Mouse (Mus musculus): ENCODE results near the gene Ctc1. TPM values are rescaled to one million over a fixed set of nuclear protein-coding genes. Genes with fewer than 3 reads are reported as not detected.
"Not testable (repeated sequence)": the region's sequence is repeated elsewhere in the genome, so short reads cannot be mapped to it uniquely, and the experiment has no call there.

Gene Ctc1
- polyA plus RNA-seq, 1 experiment from 2014 or later, result 63.2 TPM

DNA sequence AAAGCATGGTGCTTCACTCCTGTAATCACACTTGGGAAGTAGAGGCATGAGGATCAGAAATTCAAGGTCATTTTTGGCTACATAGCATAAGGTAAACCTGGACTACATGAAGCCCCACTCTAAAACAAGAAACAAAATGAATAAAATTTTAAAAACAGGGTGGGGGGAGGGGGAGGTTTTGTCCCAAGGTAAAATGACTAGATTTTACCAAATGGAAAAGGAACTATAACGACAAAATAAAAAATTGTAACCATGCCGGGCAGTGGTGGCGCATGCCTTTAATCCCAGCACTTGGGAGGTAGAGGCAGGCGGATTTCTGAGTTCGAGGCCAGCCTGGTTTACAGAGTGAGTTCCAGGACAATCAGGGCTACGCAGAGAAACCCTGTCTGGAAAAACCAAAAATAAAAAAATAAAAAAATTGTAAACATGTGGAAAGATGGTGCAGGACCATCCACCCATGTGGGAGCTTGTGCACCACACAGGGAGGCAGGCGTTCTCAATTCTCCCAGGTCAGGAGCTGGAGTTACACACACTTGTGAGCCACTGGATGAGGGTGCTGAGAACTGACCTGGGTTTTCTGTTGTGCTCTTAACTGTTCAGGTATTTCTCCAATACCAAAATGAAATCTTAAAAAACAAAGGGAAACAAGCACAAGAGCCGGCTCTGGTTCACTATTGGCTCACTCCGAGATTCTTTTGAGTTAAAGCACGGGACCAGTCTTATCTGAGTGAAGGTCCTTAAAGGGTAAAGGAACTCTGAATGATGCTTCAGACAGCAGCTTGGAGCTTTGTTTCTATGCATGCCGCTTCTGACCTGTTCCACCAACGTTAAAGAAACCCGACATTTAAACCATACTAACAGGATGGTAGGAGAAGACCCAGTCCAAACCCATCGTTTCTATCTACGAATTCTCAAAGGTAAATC lies 5.0 kb upstream of the Ctc1 start:
- H3K27ac ChIP-seq (replicated peaks; ENCODE audit: low read depth, low read length), result no peak overlapping the region
- DNase-seq (ENCODE audit: low spot score) (no peak), ATAC-seq (replicated peaks; ENCODE audit: insufficient number of reproducible peaks, low FRiP score, low TSS enrichment, low read depth) (no peak)
- H3K36me3 ChIP-seq (replicated peaks; ENCODE audit: control insufficient read depth, insufficient read depth, low read depth, low read length), result no peaks in the 10 kb centered on the region
- 90% methylated on average over 15 of the region's 15 CpGs for whole genome bisulfite sequencing
- H3K4me2 ChIP-seq (ENCODE audit: low read depth, low read length), result no peak overlapping the region
- H3K9me3 ChIP-seq (replicated peaks; ENCODE audit: control insufficient read depth, low read length), result no peaks in the 10 kb centered on the region
- no peaks in the 10 kb centered on the region; the same call in 1 of the 2 replicates for H3K4me1 ChIP-seq (ENCODE audit: control insufficient read depth, insufficient read depth, low read length)
- H3K27me3 ChIP-seq (ENCODE audit: control insufficient read depth, insufficient read depth, low read length), result no peaks in the 10 kb centered on the region
- H3K9ac ChIP-seq (replicated peaks; ENCODE audit: low read length), result no peak overlapping the region
- no peak overlapping the region for H3K4me3 ChIP-seq (ENCODE audit: low read depth, low read length)

DNA sequence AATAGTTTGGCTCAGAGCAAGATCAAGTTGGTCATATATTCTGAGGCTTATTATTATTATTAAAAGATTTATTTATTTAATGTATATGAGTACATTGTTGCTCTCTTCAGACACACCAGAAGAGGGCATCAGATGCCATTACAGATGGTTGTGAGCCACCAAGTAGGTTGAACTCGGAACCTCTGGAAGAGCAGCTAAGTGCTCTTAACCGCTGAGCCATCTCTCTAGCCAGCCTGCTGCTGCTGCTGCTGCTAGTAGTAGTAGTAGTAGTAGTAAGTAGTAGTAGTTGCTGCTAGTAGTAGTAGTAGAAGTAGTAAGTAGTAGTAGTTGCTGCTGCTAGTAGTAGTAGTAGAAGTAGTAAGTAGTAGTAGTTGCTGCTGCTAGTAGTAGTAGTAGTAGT lies 4.3 kb upstream of the Ctc1 start:
- not testable (repeated sequence) for H3K27me3 ChIP-seq (ENCODE audit: control insufficient read depth, insufficient read depth, low read length); H3K27ac ChIP-seq (replicated peaks; ENCODE audit: low read depth, low read length); H3K9me3 ChIP-seq (replicated peaks; ENCODE audit: control insufficient read depth, low read length); H3K36me3 ChIP-seq (replicated peaks; ENCODE audit: control insufficient read depth, insufficient read depth, low read depth, low read length); DNase-seq (ENCODE audit: low spot score); H3K9ac ChIP-seq (replicated peaks; ENCODE audit: low read length); H3K4me1 ChIP-seq (ENCODE audit: control insufficient read depth, insufficient read depth, low read length); ATAC-seq (replicated peaks; ENCODE audit: insufficient number of reproducible peaks, low FRiP score, low TSS enrichment, low read depth)
- WGBS, result 80% methylated on average over 2 of the region's 2 CpGs
- peak overlapping the region; percentile 75 for H3K4me2 ChIP-seq (ENCODE audit: low read depth, low read length)
- H3K4me3 ChIP-seq (ENCODE audit: low read depth, low read length), result peak overlapping the region; percentile 44; the same call in 1 of the 2 replicates

DNA sequence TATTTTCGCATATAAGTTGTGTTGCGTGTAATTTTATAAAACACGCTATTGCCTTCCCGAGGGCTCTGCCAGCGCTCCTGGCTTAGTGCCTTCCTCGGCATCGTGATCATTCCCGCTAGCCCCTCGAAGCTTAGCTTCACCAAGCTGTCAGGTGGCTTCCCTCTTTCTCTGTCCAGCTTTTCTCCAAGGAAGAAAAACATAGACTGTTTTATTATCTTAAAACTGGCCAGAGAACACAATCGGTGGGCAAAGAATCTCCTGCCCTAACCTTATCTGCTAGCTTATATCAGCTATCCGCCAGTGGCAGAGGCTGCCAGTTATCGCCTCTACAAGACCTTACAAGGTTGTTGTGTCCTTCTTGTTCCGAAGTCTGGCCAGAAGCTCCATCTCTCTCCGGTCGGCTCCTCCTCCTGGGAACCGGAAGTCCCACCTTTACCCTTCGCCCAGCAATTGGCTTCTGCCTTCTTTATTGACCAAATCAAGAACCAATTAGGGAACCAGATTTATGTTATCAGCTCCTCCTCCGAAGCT lies 3.6 kb upstream of the Ctc1 start:
- WGBS, result 2% methylated on average over 18 of the region's 18 CpGs
- peak overlapping the region; percentile 67 for H3K9ac ChIP-seq (replicated peaks; ENCODE audit: low read length)
- no peaks in the 10 kb centered on the region; the same call in 1 of the 2 replicates for H3K4me1 ChIP-seq (ENCODE audit: control insufficient read depth, insufficient read depth, low read length)

DNA sequence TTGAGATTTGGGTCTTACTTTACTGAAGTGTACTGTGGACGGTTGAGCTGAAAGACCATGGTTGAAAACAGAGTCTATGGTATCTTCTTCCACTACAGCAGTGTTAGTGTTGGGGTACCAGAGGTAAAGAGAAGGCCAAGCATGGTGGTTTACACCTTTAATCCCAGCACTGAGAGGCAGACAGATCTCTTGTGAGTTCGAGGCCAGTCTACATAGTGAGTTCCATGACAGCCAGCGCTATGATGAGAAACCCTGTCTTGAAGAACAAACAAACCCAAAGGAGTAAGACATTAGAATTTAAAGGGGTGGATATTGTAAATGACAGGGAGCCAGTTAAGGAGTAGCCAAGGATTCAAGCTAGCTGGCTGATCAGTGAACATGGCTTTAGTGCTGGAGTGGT lies 1.0 kb downstream of the Ctc1 start:
- Histone ChIP-seq H3K9me3 (replicated peaks; ENCODE audit: control insufficient read depth, low read length) (no peaks in the 10 kb centered on the region), H3K4me1 (ENCODE audit: control insufficient read depth, insufficient read depth, low read length) (no peaks in the 10 kb centered on the region), H3K9ac (replicated peaks; ENCODE audit: low read length) (peak overlapping the region; percentile 83), H3K27ac (replicated peaks; ENCODE audit: low read depth, low read length) (peak overlapping the region; percentile 83; the same call in 1 of the 2 replicates), H3K4me2 (ENCODE audit: low read depth, low read length) (peak overlapping the region; percentile 74), H3K27me3 (ENCODE audit: control insufficient read depth, insufficient read depth, low read length) (no peaks in the 10 kb centered on the region), H3K4me3 (ENCODE audit: low read depth, low read length) (peak overlapping the region; percentile 60), H3K36me3 (replicated peaks; ENCODE audit: control insufficient read depth, insufficient read depth, low read depth, low read length) (peaks cover under 1% of the 10 kb centered on the region; the same call in 1 of the 2 replicates)
- 57% methylated on average over 3 of the region's 3 CpGs for WGBS
- DNase-seq (ENCODE audit: low spot score), result no peak
- no peak for ATAC-seq (replicated peaks; ENCODE audit: insufficient number of reproducible peaks, low FRiP score, low TSS enrichment, low read depth)

More for the DNA sequence above, 3.6 kb upstream of the Ctc1 start:
- Histone ChIP-seq H3K27me3 (ENCODE audit: control insufficient read depth, insufficient read depth, low read length) (no peaks in the 10 kb centered on the region), H3K9me3 (replicated peaks; ENCODE audit: control insufficient read depth, low read length) (no peaks in the 10 kb centered on the region), H3K4me3 (ENCODE audit: low read depth, low read length) (peak overlapping the region; percentile 44), H3K27ac (replicated peaks; ENCODE audit: low read depth, low read length) (0 out of 2 replicates have a peak overlapping the region, but pooled peaks have one; percentile 5), H3K4me2 (ENCODE audit: low read depth, low read length) (peak overlapping the region; percentile 75), H3K36me3 (replicated peaks; ENCODE audit: control insufficient read depth, insufficient read depth, low read depth, low read length) (no peaks in the 10 kb centered on the region)
- peak; percentile 92 for DNase-seq (ENCODE audit: low spot score)
- no peak; the same call in 1 of the 2 replicates for ATAC-seq (replicated peaks; ENCODE audit: insufficient number of reproducible peaks, low FRiP score, low TSS enrichment, low read depth)

DNA sequence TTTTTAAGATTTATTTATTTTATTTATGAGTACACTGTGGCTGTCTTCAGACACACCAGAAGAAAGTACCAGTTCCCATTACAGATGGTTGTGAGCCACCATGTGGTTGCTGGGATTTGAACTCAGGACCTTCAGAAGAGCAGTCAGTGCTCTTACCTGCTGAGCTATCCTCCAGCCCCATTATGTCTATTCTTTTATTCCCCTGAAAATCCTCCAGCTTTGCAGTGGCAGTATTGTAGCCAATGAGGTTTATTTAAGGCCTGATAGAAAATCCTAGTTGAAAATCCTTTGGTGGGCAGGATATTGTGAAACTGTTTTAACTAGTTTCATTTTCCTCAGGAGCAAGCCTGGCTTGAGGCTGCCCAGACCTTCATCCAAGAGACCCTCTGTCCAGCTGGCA lies 5.0 kb downstream of the Ctc1 start:
- peaks cover 22% of the 10 kb centered on the region for H3K36me3 ChIP-seq (replicated peaks; ENCODE audit: control insufficient read depth, insufficient read depth, low read depth, low read length)
- no peak overlapping the region for H3K4me2 ChIP-seq (ENCODE audit: low read depth, low read length)
- no peak overlapping the region for H3K4me3 ChIP-seq (ENCODE audit: low read depth, low read length)
- no peak for ATAC-seq (replicated peaks; ENCODE audit: insufficient number of reproducible peaks, low FRiP score, low TSS enrichment, low read depth)
- H3K27ac ChIP-seq (replicated peaks; ENCODE audit: low read depth, low read length), result no peak overlapping the region
- H3K4me1 ChIP-seq (ENCODE audit: control insufficient read depth, insufficient read depth, low read length), result no peaks in the 10 kb centered on the region
- no peaks in the 10 kb centered on the region for H3K27me3 ChIP-seq (ENCODE audit: control insufficient read depth, insufficient read depth, low read length)
- DNase-seq (ENCODE audit: low spot score), result no peak
- no peaks in the 10 kb centered on the region for H3K9me3 ChIP-seq (replicated peaks; ENCODE audit: control insufficient read depth, low read length)
- no peak overlapping the region for H3K9ac ChIP-seq (replicated peaks; ENCODE audit: low read length)

DNA sequence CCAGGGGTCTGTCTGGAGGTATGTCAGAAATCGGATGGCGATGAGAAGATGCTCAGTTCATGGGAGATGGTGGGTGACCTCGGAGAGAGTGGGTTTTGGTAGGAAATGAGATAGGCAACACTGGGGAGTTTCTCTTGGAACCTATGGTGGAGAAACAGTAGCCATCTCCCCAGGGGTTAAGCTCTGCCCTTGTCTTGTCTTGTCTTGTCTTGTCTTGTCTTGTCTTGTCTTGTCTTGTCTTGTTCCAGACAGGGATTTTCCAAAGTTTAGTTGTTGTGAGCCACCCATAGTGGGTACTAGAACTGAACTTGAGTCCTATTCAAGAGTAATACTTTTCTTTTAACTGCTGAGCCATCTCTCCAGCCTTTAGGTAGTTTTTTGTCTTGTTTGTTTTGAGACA lies 10.9 kb downstream of the Ctc1 start:
- DNase-seq (ENCODE audit: low spot score) (no peak), ATAC-seq (replicated peaks; ENCODE audit: insufficient number of reproducible peaks, low FRiP score, low TSS enrichment, low read depth) (no peak)
- Histone ChIP-seq H3K36me3 (replicated peaks; ENCODE audit: control insufficient read depth, insufficient read depth, low read depth, low read length) (peaks cover 41% of the 10 kb centered on the region), H3K27ac (replicated peaks; ENCODE audit: low read depth, low read length) (no peak overlapping the region), H3K4me3 (ENCODE audit: low read depth, low read length) (no peak overlapping the region), H3K4me1 (ENCODE audit: control insufficient read depth, insufficient read depth, low read length) (no peaks in the 10 kb centered on the region), H3K4me2 (ENCODE audit: low read depth, low read length) (no peak overlapping the region), H3K9me3 (replicated peaks; ENCODE audit: control insufficient read depth, low read length) (no peaks in the 10 kb centered on the region), H3K9ac (replicated peaks; ENCODE audit: low read length) (no peak overlapping the region), H3K27me3 (ENCODE audit: control insufficient read depth, insufficient read depth, low read length) (no peaks in the 10 kb centered on the region)
- 91% methylated on average over 3 of the region's 3 CpGs for WGBS

DNA sequence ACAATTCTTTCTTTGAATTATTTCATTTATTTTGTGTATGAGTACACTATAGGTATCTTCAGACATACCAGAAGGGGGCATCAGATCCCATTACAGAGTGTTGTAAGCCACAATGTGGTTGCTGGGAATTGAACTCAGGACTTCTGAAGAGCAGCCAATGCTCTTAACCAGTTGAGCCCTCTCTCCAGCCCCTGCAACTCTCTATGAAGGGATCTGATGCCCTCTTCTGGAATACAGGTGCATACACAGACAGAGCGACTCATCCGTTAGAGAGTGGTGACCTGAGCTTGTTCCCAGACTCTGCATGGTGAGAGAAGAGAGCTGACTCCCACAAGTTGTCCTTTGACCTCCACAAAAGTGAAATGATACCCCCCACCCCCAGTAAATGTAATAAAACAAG lies 13.1 kb downstream of the Ctc1 start:
- H3K36me3 ChIP-seq (replicated peaks; ENCODE audit: control insufficient read depth, insufficient read depth, low read depth, low read length), result peaks cover 25% of the 10 kb centered on the region
- ATAC-seq (replicated peaks; ENCODE audit: insufficient number of reproducible peaks, low FRiP score, low TSS enrichment, low read depth) (no peak), DNase-seq (ENCODE audit: low spot score) (peak; percentile 27)
- H3K4me2 ChIP-seq (ENCODE audit: low read depth, low read length), result no peak overlapping the region
- WGBS, result 68% methylated on average over 2 of the region's 2 CpGs
- no peak overlapping the region for H3K4me3 ChIP-seq (ENCODE audit: low read depth, low read length)
- no peaks in the 10 kb centered on the region for H3K4me1 ChIP-seq (ENCODE audit: control insufficient read depth, insufficient read depth, low read length)
- no peaks in the 10 kb centered on the region for H3K27me3 ChIP-seq (ENCODE audit: control insufficient read depth, insufficient read depth, low read length)
- H3K9me3 ChIP-seq (replicated peaks; ENCODE audit: control insufficient read depth, low read length), result no peaks in the 10 kb centered on the region
- no peak overlapping the region for H3K9ac ChIP-seq (replicated peaks; ENCODE audit: low read length)
- no peak overlapping the region for H3K27ac ChIP-seq (replicated peaks; ENCODE audit: low read depth, low read length)

DNA sequence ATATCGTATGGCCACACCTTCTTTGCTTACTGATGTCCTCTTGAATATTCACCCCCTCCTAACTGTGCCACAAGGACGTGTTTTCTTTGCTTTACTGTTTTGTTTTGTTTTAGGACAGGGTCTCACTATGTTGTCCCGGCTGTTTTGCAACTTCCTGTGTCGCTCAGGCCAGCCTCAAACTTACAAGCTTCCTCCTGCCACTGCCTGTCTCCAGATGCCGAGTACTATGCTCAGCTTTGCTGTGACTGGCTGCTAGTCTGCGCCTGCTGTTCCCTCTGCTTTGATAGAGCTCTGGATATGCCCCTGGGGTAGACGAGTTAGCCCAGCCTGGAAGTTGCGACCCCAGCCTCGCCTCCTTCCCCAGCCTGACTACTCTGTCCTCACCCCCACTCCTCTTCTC lies 17.8 kb downstream of the Ctc1 start:
- no peak overlapping the region for H3K4me3 ChIP-seq (ENCODE audit: low read depth, low read length)
- H3K4me1 ChIP-seq (ENCODE audit: control insufficient read depth, insufficient read depth, low read length), result no peaks in the 10 kb centered on the region
- no peaks in the 10 kb centered on the region for H3K9me3 ChIP-seq (replicated peaks; ENCODE audit: control insufficient read depth, low read length)
- H3K4me2 ChIP-seq (ENCODE audit: low read depth, low read length), result no peak overlapping the region
- no peak for DNase-seq (ENCODE audit: low spot score)
- ATAC-seq (replicated peaks; ENCODE audit: insufficient number of reproducible peaks, low FRiP score, low TSS enrichment, low read depth), result no peak
- no peaks in the 10 kb centered on the region for H3K27me3 ChIP-seq (ENCODE audit: control insufficient read depth, insufficient read depth, low read length)
- 68% methylated on average over 9 of the region's 9 CpGs for WGBS
- H3K36me3 ChIP-seq (replicated peaks; ENCODE audit: control insufficient read depth, insufficient read depth, low read depth, low read length), result peaks cover 7% of the 10 kb centered on the region
- H3K27ac ChIP-seq (replicated peaks; ENCODE audit: low read depth, low read length), result no peak overlapping the region
- no peak overlapping the region for H3K9ac ChIP-seq (replicated peaks; ENCODE audit: low read length)

All from embryonic facial prominence, embryonic 11.5 days (tissue).